Mouse (Mus musculus): ENCODE results near the gene Nat8f2.

GRCm38 (mm10) chr6:85825886-85826285, 43.1 kb downstream of the Nat8f2 start:
- TF ChIP-seq POLR2A (IDR thresholded peaks at IDR 0.05; ENCODE audit: insufficient read depth, low read depth, low read length) (no peak), EP300 (IDR thresholded peaks at IDR 0.05; ENCODE audit: insufficient read depth, low read depth, low read length) (no peak)
